Mouse (Mus musculus) liver, postnatal 0 days (tissue): Measurements from ENCODE around the gene Dars2.

Experiments used
- CTCF ChIP-seq: sonication (generic); IDR thresholded peaks from 2 replicates; pipeline ENCODE4 v1.5.1; 2016; ENCODE audit warnings: antibody characterized with exemption, low read depth
- EP300 ChIP-seq: IDR thresholded peaks from 2 replicates; pipeline ENCODE4 v1.6.1; 2016; ENCODE audit warnings: antibody characterized with exemption, low read depth, mild to moderate bottlenecking

DNA sequence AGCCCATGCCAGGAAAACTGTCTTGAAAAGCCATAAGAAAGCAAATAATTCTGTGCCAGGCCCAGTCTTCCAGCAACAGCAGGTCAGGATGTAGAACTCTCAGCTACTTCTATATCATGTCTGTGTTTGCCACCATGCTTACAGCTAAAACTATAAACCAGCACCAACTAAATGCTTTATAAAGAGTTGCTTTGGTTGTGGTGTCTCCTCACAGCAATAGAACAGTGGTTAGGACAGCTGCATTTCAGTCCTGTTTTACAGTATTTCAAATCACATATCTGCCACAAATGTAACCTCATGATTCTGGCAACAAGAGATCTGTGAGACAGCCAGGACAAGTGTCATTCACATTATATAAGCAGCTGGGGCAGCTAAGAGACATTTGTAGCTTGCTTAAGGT is 29.6 kb downstream of the Dars2 start:
- TF ChIP-seq CTCF (no peak), EP300 (no peak)
